Mouse (Mus musculus): ENCODE measurements around the gene Trit1. TPM values are rescaled to one million over a fixed set of nuclear protein-coding genes. Genes with fewer than 3 reads are reported as not detected.

The Trit1 gene
- total RNA-seq, 1 experiment = 17.1 TPM

DNA sequence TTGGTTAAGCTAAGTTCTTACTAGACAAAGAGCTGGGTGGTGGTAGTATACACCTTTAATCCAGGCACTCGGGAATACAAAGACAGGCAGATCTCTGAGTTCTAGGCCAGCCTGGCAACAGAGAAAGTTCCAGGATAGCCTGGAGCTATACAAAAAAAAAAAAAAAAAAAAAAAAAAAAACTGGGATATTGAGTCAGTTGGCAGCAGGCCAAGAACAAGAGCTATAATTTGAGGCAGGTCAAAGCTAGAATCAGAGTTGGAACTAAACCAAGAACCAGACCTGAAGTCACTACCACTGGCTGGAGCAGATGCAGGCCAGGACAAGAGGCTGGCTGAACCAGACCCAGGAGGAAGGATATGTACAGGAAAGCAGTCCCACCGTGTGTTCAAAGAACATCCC lies 35.7 kb upstream of the Trit1 start:
- H3K27ac ChIP-seq (ENCODE audit: insufficient read depth, low read depth, low read length, poor library complexity, severe bottlenecking) = no peak overlapping the region
- in situ Hi-C loops (cut with MboI; ENCODE audit: low sequenced_read_pairs in 2 of 2, unreplicated experiment in 2 of 2) = no loop called here
- DNase-seq (ENCODE audit: low read depth, low spot score) = no peak
- H3K4me1 ChIP-seq (ENCODE audit: control insufficient read depth in 2 of 2, insufficient read depth in 2 of 2, low read length in 2 of 2, poor library complexity in 1 of 2) = peaks cover 0 to 4% of the 10 kb centered on the region in 2 experiments; a peak in 1 of 4 replicates
- H3K9me3 ChIP-seq (ENCODE audit: control insufficient read depth, insufficient read depth, low read depth, low read length) = no peaks in the 10 kb centered on the region
- TF ChIP-seq HCFC1 (IDR thresholded peaks at IDR 0.05; ENCODE audit: borderline replicate concordance, insufficient read depth, low read length) (no peak), ZC3H11A (IDR thresholded peaks at IDR 0.05; ENCODE audit: borderline replicate concordance, low read depth, low read length) (no peak), ZNF384 (IDR thresholded peaks at IDR 0.05; ENCODE audit: low read depth, low read length) (peak; percentile 53), CHD2 (IDR thresholded peaks at IDR 0.05; ENCODE audit: low read depth, low read length) (no peak)
- H3K4me3 ChIP-seq (ENCODE audit: insufficient read depth in 1 of 2, low read depth in 1 of 2, low read length in 2 of 2, poor library complexity in 1 of 2, severe bottlenecking in 1 of 2) = no peak overlapping the region
- no peak overlapping the region for H3K9ac ChIP-seq (ENCODE audit: insufficient read depth, low read depth, low read length, poor library complexity, severe bottlenecking)
- H3K36me3 ChIP-seq (ENCODE audit: control insufficient read depth, insufficient read depth, low read length, poor library complexity, severe bottlenecking) = no peaks in the 10 kb centered on the region

- H3K9ac ChIP-seq (ENCODE audit: insufficient read depth, low read depth, low read length, poor library complexity, severe bottlenecking) = no peak overlapping the region
- peaks cover 0 to 4% of the 10 kb centered on the region in 2 experiments; a peak in 1 of 4 replicates for H3K4me1 ChIP-seq (ENCODE audit: control insufficient read depth in 2 of 2, insufficient read depth in 2 of 2, low read length in 2 of 2, poor library complexity in 1 of 2)
- in situ Hi-C loops (cut with MboI; ENCODE audit: low sequenced_read_pairs in 2 of 2, unreplicated experiment in 2 of 2) = no loop called here
- no peak overlapping the region for H3K27ac ChIP-seq (ENCODE audit: insufficient read depth, low read depth, low read length, poor library complexity, severe bottlenecking)
- H3K9me3 ChIP-seq (ENCODE audit: control insufficient read depth, insufficient read depth, low read depth, low read length) = no peaks in the 10 kb centered on the region
- DNase-seq (ENCODE audit: low read depth, low spot score) = no peak
- H3K4me3 ChIP-seq (ENCODE audit: insufficient read depth in 1 of 2, low read depth in 1 of 2, low read length in 2 of 2, poor library complexity in 1 of 2, severe bottlenecking in 1 of 2) = no peak overlapping the region
- no peaks in the 10 kb centered on the region for H3K36me3 ChIP-seq (ENCODE audit: control insufficient read depth, insufficient read depth, low read length, poor library complexity, severe bottlenecking)
- TF ChIP-seq CHD2 (IDR thresholded peaks at IDR 0.05; ENCODE audit: low read depth, low read length) (no peak), ZC3H11A (IDR thresholded peaks at IDR 0.05; ENCODE audit: borderline replicate concordance, low read depth, low read length) (no peak), ZNF384 (IDR thresholded peaks at IDR 0.05; ENCODE audit: low read depth, low read length) (no peak), HCFC1 (IDR thresholded peaks at IDR 0.05; ENCODE audit: borderline replicate concordance, insufficient read depth, low read length) (no peak), MAFK (IDR thresholded peaks at IDR 0.05; ENCODE audit: insufficient read depth, low read depth, low read length) (no peak)
Observed at GRCm38 (mm10) chr4:122981238-122981637, 35.2 kb upstream of the Trit1 start.

DNA sequence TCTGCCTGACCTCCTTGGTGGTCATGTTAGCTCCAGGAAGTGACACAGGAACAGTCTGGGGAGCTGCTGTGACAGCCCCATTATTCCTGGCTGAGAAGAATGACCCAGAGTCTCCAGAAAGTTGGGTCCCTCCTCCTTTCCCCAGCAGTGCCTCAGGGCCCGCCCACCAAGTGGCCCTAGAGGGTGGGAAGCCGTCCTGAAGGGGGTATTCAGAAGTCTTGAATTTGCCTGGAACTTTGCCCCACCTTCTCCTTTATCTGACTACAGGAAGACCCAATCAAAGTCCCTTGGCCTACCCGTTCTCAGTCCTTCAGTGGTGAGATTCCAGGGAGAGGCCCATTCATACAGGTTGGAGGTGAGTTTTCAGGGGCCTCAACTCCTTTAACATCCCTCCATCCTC lies 34.5 kb upstream of the Trit1 start:
- no peaks in the 10 kb centered on the region for H3K9me3 ChIP-seq (ENCODE audit: control insufficient read depth, insufficient read depth, low read depth, low read length)
- no peak for TF ChIP-seq ZNF384 (IDR thresholded peaks at IDR 0.05; ENCODE audit: low read depth, low read length)
- TF ChIP-seq CHD2 (IDR thresholded peaks at IDR 0.05; ENCODE audit: low read depth, low read length) = no peak
- no peak for TF ChIP-seq HCFC1 (IDR thresholded peaks at IDR 0.05; ENCODE audit: borderline replicate concordance, insufficient read depth, low read length)
- TF ChIP-seq MAFK (IDR thresholded peaks at IDR 0.05; ENCODE audit: insufficient read depth, low read depth, low read length) = no peak
- TF ChIP-seq ZC3H11A (IDR thresholded peaks at IDR 0.05; ENCODE audit: borderline replicate concordance, low read depth, low read length) = no peak
- H3K36me3 ChIP-seq (ENCODE audit: control insufficient read depth, insufficient read depth, low read length, poor library complexity, severe bottlenecking) = no peaks in the 10 kb centered on the region
- in situ Hi-C loops (cut with MboI; ENCODE audit: low sequenced_read_pairs in 2 of 2, unreplicated experiment in 2 of 2) = no loop called here
- no peak overlapping the region for H3K4me3 ChIP-seq (ENCODE audit: insufficient read depth in 1 of 2, low read depth in 1 of 2, low read length in 2 of 2, poor library complexity in 1 of 2, severe bottlenecking in 1 of 2)
- no peak overlapping the region for H3K27ac ChIP-seq (ENCODE audit: insufficient read depth, low read depth, low read length, poor library complexity, severe bottlenecking)
- peaks cover 0 to 4% of the 10 kb centered on the region in 2 experiments; a peak in 1 of 4 replicates for H3K4me1 ChIP-seq (ENCODE audit: control insufficient read depth in 2 of 2, insufficient read depth in 2 of 2, low read length in 2 of 2, poor library complexity in 1 of 2)
- no peak overlapping the region for H3K9ac ChIP-seq (ENCODE audit: insufficient read depth, low read depth, low read length, poor library complexity, severe bottlenecking)
- DNase-seq (ENCODE audit: low read depth, low spot score) = no peak

DNA sequence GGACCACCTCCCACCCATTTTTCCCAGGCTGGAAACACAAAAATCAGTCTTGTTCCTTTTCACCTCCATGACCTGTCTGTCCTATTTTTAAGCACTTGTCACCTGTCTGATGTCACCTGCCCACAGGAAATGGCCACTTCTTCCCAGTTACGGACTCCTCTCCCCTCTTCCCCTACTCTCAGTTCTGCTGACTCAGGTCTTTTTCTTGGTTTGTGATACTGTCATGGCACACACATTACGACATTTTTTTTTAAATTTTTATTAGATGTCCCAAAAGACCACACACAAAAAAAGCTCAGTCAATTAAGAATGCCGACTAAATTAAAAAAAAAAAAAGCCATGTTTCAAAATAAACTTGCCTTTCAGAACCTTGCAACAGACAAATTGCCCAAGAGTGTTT lies 33.9 kb upstream of the Trit1 start:
- DNase-seq (ENCODE audit: low read depth, low spot score) = no peak
- in situ Hi-C loops (cut with MboI; ENCODE audit: low sequenced_read_pairs in 2 of 2, unreplicated experiment in 2 of 2) = no loop called here
- Histone ChIP-seq H3K4me1 (ENCODE audit: control insufficient read depth in 2 of 2, insufficient read depth in 2 of 2, low read length in 2 of 2, poor library complexity in 1 of 2) (peaks cover 0 to 4% of the 10 kb centered on the region in 2 experiments; a peak in 1 of 4 replicates), H3K9ac (ENCODE audit: insufficient read depth, low read depth, low read length, poor library complexity, severe bottlenecking) (no peak overlapping the region), H3K9me3 (ENCODE audit: control insufficient read depth, insufficient read depth, low read depth, low read length) (no peaks in the 10 kb centered on the region), H3K36me3 (ENCODE audit: control insufficient read depth, insufficient read depth, low read length, poor library complexity, severe bottlenecking) (no peaks in the 10 kb centered on the region), H3K4me3 (ENCODE audit: insufficient read depth in 1 of 2, low read depth in 1 of 2, low read length in 2 of 2, poor library complexity in 1 of 2, severe bottlenecking in 1 of 2) (no peak overlapping the region), H3K27ac (ENCODE audit: insufficient read depth, low read depth, low read length, poor library complexity, severe bottlenecking) (no peak overlapping the region)
- TF ChIP-seq ZC3H11A (IDR thresholded peaks at IDR 0.05; ENCODE audit: borderline replicate concordance, low read depth, low read length) (no peak), ZNF384 (IDR thresholded peaks at IDR 0.05; ENCODE audit: low read depth, low read length) (no peak), CHD2 (IDR thresholded peaks at IDR 0.05; ENCODE audit: low read depth, low read length) (no peak), MAFK (IDR thresholded peaks at IDR 0.05; ENCODE audit: insufficient read depth, low read depth, low read length) (peak; percentile 96), HCFC1 (IDR thresholded peaks at IDR 0.05; ENCODE audit: borderline replicate concordance, insufficient read depth, low read length) (no peak)

Data from ES-E14 (cell line).